Mouse (Mus musculus) kidney, adult 2 months (tissue): ENCODE measurements around the gene Magi2. TPM values are rescaled to one million over a fixed set of nuclear protein-coding genes. Genes with fewer than 3 reads are reported as not detected.

ENCODE experiments used
- DNase-seq: peaks from one replicate; pipeline ENCODE4 v3.0.0; 2021
- H3K27ac ChIP-seq: fragments of 200-500 bp; 2 replicates; pipeline ENCODE4 v1.5.1; 2012; ENCODE audit warnings: low read depth, low read length, control low read depth, inconsistent platforms; ENCODE audit not compliant: insufficient read depth
- H3K27me3 ChIP-seq: fragments of 200-500 bp; replicated peaks from 2 replicates; pipeline ENCODE4 v1.6.1; 2012; ENCODE audit warnings: mild to moderate bottlenecking, moderate library complexity, low read length, inconsistent platforms; ENCODE audit not compliant: control insufficient read depth, insufficient read depth
- H3K36me3 ChIP-seq: fragments of 200-500 bp; 2 replicates; pipeline ENCODE4 v1.6.1; 2012; ENCODE audit warnings: mild to moderate bottlenecking, moderate library complexity, low read length, inconsistent platforms; ENCODE audit not compliant: control insufficient read depth, insufficient read depth
- H3K4me1 ChIP-seq: fragments of 200-500 bp; 2 replicates; pipeline ENCODE4 v1.6.1; 2011; ENCODE audit warnings: low read length; ENCODE audit not compliant: control insufficient read depth, insufficient read depth
- H3K4me3 ChIP-seq: fragments of 200-500 bp; 2 replicates; pipeline ENCODE4 v1.5.1; 2011; ENCODE audit warnings: mild to moderate bottlenecking, low read depth, low read length, control low read depth; ENCODE audit not compliant: insufficient read depth
- CTCF ChIP-seq: fragments of 200-500 bp; conservative IDR thresholded peaks from 2 replicates; pipeline ENCODE4 v1.5.1; 2011; ENCODE audit warnings: low read depth, mild to moderate bottlenecking, control low read depth, low read length, moderate library complexity, mixed read lengths; ENCODE audit not compliant: insufficient read depth, insufficient read length
- POLR2A ChIP-seq: fragments of 200-500 bp; IDR thresholded peaks from one replicate; pipeline ENCODE4 v1.6.1; 2011; ENCODE audit warnings: low read depth, low read length, control low read depth
- WGBS: fragments of 180-500 bp; shearing (Covaris S2); methylation state at CpG from one replicate; pipeline ENCODE4 v1.1.7; 2018; 5-methylcytosine and 5-hydroxymethylcytosine counted together
- polyA plus RNA-seq: library from polyadenylated mRNA; depleted of rRNA; stranded (reverse); fragments of >200 nt; gene quantifications from 2 replicates; pipeline ENCODE4 v1.2.3, GENCODE M21; 2012

The Magi2 gene
- polyA plus RNA-seq, 1 experiment: 6.1 TPM

DNA sequence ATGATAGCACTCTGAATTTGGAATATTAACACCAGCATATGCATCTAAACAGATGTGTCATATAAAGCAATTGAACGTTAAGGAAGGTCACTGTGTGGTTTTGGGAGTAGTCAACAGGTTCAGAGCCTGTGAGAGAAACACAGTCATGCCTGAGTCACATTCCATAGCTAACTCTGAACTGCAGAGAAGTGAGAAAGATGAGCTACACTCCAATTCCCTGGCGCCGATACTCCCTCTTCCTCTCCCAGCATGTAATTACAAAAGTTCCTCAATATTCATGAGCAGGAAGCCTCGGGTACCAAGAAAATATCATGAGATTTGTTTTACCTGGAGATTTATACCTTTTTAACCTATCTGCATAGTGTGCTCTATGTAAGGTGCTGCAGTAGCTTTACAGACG is 380.9 kb downstream of the Magi2 start:
- Histone ChIP-seq H3K36me3 (no peaks in the 10 kb centered on the region), H3K27me3 (no peaks in the 10 kb centered on the region), H3K4me1 (no peaks in the 10 kb centered on the region), H3K4me3 (no peak overlapping the region), H3K27ac (no peak overlapping the region)
- TF ChIP-seq CTCF: no peak
- no peak for TF ChIP-seq POLR2A
- WGBS: 58% methylated on average over 5 of the region's 5 CpGs
- DNase-seq: no peak

DNA sequence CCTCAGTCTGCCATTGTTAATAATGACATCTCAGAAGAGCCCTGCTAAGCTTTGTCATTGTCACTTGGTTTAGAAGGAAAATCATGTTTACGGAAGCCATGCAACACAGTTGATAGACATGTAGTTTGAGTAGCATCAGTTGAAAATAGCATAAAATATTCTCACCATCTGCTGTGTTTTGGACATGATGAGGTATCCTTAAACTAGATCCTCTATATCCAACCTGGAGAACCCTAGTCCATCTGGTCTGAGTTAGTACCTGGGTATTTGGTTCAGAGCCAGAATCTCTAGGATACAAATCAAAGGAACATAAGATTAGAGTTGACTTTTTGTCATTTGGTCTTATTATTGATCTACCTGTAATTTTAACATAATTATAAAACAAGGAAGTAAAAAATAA is 385.0 kb downstream of the Magi2 start:
- WGBS: 95% methylated on average over 1 of the region's 1 CpGs
- H3K36me3 ChIP-seq: no peaks in the 10 kb centered on the region

DNA sequence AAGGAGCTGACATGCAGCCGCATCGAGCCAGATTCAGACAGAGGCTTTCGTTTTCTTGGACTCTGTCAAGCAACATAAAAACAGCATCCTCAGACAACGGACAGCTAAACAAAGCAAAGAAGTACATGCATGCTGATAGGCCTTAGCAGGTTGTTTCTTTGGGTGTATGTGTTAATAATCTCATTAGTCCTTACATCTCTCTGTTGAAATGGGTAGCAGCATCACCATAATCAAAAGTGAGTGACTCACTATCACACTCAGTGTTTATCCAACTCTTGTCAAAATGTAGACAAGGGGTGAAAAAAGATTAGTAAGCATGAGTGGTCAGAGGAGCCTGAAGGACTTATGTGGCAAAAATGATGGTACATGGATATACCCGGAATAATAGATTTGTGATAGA is 394.8 kb downstream of the Magi2 start:
- Histone ChIP-seq H3K27ac (no peak overlapping the region), H3K4me1 (no peaks in the 10 kb centered on the region), H3K27me3 (no peaks in the 10 kb centered on the region), H3K4me3 (no peak overlapping the region), H3K36me3 (no peaks in the 10 kb centered on the region)
- DNase-seq: no peak
- no peak for TF ChIP-seq POLR2A
- no peak for TF ChIP-seq CTCF
- 86% methylated on average over 5 of the region's 5 CpGs for WGBS

More for the DNA sequence above, 385.0 kb downstream of the Magi2 start:
- Histone ChIP-seq H3K4me1 (no peaks in the 10 kb centered on the region), H3K27me3 (no peaks in the 10 kb centered on the region), H3K27ac (no peak overlapping the region), H3K4me3 (no peak overlapping the region)
- DNase-seq: no peak
- TF ChIP-seq CTCF (no peak), POLR2A (no peak)

DNA sequence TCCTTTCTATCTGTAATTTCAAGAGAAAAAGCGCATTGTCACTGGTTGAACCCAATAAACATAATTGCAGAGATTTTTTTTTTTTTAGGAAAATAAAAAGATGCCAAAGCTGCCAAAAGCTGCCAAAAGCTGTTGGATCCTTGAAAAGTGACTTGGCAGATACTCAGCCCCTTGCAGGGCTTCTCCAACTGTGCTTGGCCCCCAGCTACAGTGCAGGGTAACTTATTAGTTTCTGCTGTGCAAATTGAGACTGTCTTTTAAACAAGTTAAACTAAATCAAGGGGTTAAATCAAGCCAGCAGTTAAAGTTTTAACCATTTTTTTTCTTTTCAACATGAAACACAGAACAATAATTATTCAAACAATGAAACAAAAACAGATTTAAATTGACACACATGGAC is 407.1 kb downstream of the Magi2 start:
- Histone ChIP-seq H3K4me1 (no peaks in the 10 kb centered on the region), H3K36me3 (no peaks in the 10 kb centered on the region), H3K4me3 (no peak overlapping the region), H3K27ac (no peak overlapping the region), H3K27me3 (no peaks in the 10 kb centered on the region)
- TF ChIP-seq POLR2A: no peak
- no peak for TF ChIP-seq CTCF
- 86% methylated on average over 1 of the region's 1 CpGs for WGBS
- DNase-seq: peak; percentile 54

DNA sequence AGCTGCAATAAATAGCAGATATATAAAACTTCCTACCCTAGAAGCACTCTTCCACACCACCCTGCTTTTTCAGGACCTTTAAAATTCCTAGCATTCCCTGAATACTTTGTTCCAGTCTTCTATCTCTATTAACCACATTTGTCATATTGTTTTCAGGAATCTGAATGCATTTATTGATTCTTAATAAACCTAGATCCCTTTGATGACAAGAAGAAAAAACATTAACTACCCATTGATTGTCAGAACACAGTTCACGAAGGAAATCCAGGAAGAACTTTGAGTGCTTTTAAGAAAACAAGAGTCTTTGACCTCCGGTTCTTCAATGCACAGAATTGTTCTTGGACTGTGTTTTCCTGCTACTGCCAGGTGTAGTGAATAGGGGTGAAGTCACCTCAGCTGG is 411.0 kb downstream of the Magi2 start:
- H3K36me3 ChIP-seq: no peaks in the 10 kb centered on the region
- no peak overlapping the region for H3K4me3 ChIP-seq
- H3K27me3 ChIP-seq: no peaks in the 10 kb centered on the region
- H3K4me1 ChIP-seq: no peaks in the 10 kb centered on the region
- no peak for DNase-seq
- no peak overlapping the region for H3K27ac ChIP-seq
- no peak for TF ChIP-seq CTCF
- TF ChIP-seq POLR2A: no peak
- WGBS: 50% methylated on average over 2 of the region's 2 CpGs

DNA sequence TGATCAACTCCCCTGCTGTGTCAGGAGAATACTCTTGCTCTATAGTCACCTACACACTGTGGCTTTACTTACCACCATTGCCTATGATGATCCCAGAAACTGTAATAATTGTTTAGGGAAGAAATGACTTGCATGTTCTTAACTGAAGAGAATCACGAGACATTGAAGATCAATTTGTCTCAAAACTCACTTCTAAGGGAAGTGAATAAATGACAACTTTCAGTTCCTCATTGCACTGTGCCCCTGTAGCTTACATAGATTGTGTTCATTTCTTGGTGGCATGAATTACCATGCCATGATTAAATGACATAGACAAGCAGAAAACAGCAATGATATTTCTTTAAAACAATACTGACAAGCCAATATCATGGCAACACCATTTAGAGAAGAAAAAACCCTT is 429.1 kb downstream of the Magi2 start:
- no peak overlapping the region for H3K4me3 ChIP-seq
- H3K27ac ChIP-seq: no peak overlapping the region
- no peaks in the 10 kb centered on the region for H3K27me3 ChIP-seq
- no peaks in the 10 kb centered on the region for H3K36me3 ChIP-seq
- DNase-seq: no peak
- WGBS: 84% methylated on average over 1 of the region's 1 CpGs
- TF ChIP-seq CTCF (no peak), POLR2A (no peak)
- H3K4me1 ChIP-seq: no peaks in the 10 kb centered on the region

DNA sequence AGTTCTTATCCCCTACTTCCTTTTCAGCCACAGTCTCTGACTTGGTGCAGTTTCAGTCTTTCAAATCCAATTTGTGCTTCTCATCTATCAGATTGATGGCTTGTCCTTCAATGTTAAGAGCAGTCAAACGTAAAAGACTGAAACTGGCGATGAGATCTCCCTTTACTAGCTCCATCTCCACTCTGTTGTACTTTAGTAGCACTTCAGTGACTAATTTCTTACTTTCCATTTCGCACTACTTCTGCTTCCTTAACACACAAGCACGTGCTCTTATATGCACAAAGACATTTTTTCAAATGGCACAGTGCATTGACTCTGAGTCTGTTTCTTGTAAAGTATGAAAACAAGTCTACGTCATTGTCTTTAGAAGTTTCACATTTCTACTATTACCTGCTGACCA is 439.6 kb downstream of the Magi2 start:
- DNase-seq: no peak
- TF ChIP-seq POLR2A (no peak), CTCF (no peak)
- H3K36me3 ChIP-seq: no peaks in the 10 kb centered on the region
- 84% methylated on average over 5 of the region's 5 CpGs for WGBS
- no peaks in the 10 kb centered on the region for H3K27me3 ChIP-seq
- H3K27ac ChIP-seq: no peak overlapping the region
- no peaks in the 10 kb centered on the region for H3K4me1 ChIP-seq
- no peak overlapping the region for H3K4me3 ChIP-seq

DNA sequence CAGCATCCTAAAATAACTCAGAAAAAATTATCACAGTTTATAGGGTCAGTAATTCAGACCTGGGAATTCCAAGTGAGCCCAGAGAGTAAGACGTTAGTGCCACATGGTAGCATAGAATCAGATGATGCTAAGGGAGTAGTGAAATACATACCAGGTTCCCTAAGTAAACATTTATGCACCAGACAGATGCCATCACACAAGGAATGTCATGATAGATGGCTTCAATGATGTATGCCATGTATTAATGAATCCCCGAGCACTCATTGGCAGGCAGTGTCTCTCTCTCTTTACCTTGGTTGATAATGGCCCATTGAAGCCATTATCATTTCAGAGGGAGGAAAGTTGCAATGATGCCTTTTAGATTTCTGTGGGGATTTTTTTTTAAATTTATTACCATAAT is 490.5 kb downstream of the Magi2 start:
- WGBS: 79% methylated on average over 2 of the region's 2 CpGs
- no peak for TF ChIP-seq POLR2A
- TF ChIP-seq CTCF: no peak
- H3K4me3 ChIP-seq: no peak overlapping the region
- no peaks in the 10 kb centered on the region for H3K4me1 ChIP-seq
- DNase-seq: no peak
- H3K36me3 ChIP-seq: no peaks in the 10 kb centered on the region
- H3K27me3 ChIP-seq: no peaks in the 10 kb centered on the region
- H3K27ac ChIP-seq: no peak overlapping the region
